Mouse (Mus musculus) left cerebral cortex, postnatal 10 days (tissue): ENCODE results near the gene Chil6. TPM values are rescaled to one million over a fixed set of nuclear protein-coding genes. Genes with fewer than 3 reads are reported as not detected.

Source experiments
- DNase-seq, 2 experiments: peaks; one replicate each; pipeline ENCODE4 v3.0.0; 2021 to 2022; ENCODE audit warnings: low spot score in 2 of 2, mixed read lengths in 1 of 2; ENCODE audit errors: extremely low spot score in 1 of 2
- intact Hi-C: fragments of 180-260 bp; cut with DNase I; formaldehyde crosslinking; loops from one replicate; pipeline ENCODE4 v1.15.1; 2025
- total RNA-seq, 2 experiments: library from RNA; stranded (reverse); gene quantifications; 2 replicates each; pipeline ENCODE4 v1.2.3; 2021

Chil6 gene
- not detected for total RNA-seq

- no peak for DNase-seq
- intact Hi-C loops = no loop called here
These were observed at the start of gene Chil6 for GRCm38 (mm10) chr3:106406082-106406481. Chil6 (minus strand) TSS chr3:106406182.

- intact Hi-C loops = no loop called here
- DNase-seq = no peak
These were observed 46.6 kb upstream of the Chil6 start for GRCm38 (mm10) chr3:106452616-106453015.

- intact Hi-C loops = loop anchor here (5.0 kb wide), 2 partner anchors 427 to 457 kb away; no protein-coding TSS in a partner anchor
- no peak for DNase-seq
These were observed 43.6 kb upstream of the Chil6 start for GRCm38 (mm10) chr3:106449567-106449966.

- DNase-seq = no peak
- intact Hi-C loops = loop anchor here (5.0 kb wide), 2 partner anchors 427 to 457 kb away; no protein-coding TSS in a partner anchor
These were observed 43.0 kb upstream of the Chil6 start for GRCm38 (mm10) chr3:106448995-106449394.

- peak in 1 of 2 experiments; percentile 9 for DNase-seq
- intact Hi-C loops = loop anchor here (5.0 kb wide), 2 partner anchors 426 to 456 kb away; no protein-coding TSS in a partner anchor
These were observed 42.6 kb upstream of the Chil6 start for GRCm38 (mm10) chr3:106448571-106448970.

Other genes starting within 250 kb of the Chil6 start
- gene Chil3, start 238.6 kb downstream of the Chil6 start, total RNA-seq = not detected
- not detected for gene Chil4, start 186.7 kb downstream of the Chil6 start, total RNA-seq
- gene Dennd2d, start 76.2 kb upstream of the Chil6 start, total RNA-seq = under 1 TPM in 1 of 2 experiments, not detected in 1; 0.26 TPM
- 10 to 100 TPM; 41.9 to 48.6 TPM for gene Dram2, start 141.6 kb upstream of the Chil6 start, total RNA-seq
- 10 to 100 TPM; 39.8 to 44.3 TPM for gene Cept1, start 141.6 kb upstream of the Chil6 start, total RNA-seq